Mouse (Mus musculus) stomach, embryonic 15.5 days (tissue): ENCODE results near the gene Tmtc3. TPM values are rescaled to one million over a fixed set of nuclear protein-coding genes. Genes with fewer than 3 reads are reported as not detected.

Source experiments
- ATAC-seq: fragments of 200-750 bp; cut with Nextera tagmentation; 2 replicates; pipeline ENCODE4 v1.8.0; 2017; ENCODE audit warnings: low read depth, moderate number of reproducible peaks, moderate TSS enrichment; ENCODE audit not compliant: insufficient read depth, low FRiP score
- H3K27ac ChIP-seq: fragments of 300-500 bp; sonication (generic); 2 replicates; pipeline ENCODE4 v1.5.1; 2015; ENCODE audit warnings: mild to moderate bottlenecking, inconsistent platforms
- H3K27me3 ChIP-seq: fragments of 300-500 bp; sonication (generic); replicated peaks from 2 replicates; pipeline ENCODE4 v1.6.1; 2015; ENCODE audit warnings: inconsistent platforms
- H3K36me3 ChIP-seq: fragments of 300-500 bp; sonication (generic); 2 replicates; pipeline ENCODE4 v1.6.1; 2015; ENCODE audit warnings: inconsistent platforms
- H3K4me1 ChIP-seq: fragments of 300-500 bp; sonication (generic); 2 replicates; pipeline ENCODE4 v1.6.1; 2015; ENCODE audit warnings: inconsistent platforms
- H3K4me2 ChIP-seq: fragments of 300-500 bp; sonication (generic); 2 replicates; pipeline ENCODE4 v1.6.1; 2015; ENCODE audit warnings: mild to moderate bottlenecking, inconsistent platforms
- H3K4me3 ChIP-seq: fragments of 300-500 bp; sonication (generic); replicated peaks from 2 replicates; pipeline ENCODE4 v1.5.1; 2015; ENCODE audit warnings: inconsistent platforms
- H3K9ac ChIP-seq: fragments of 300-500 bp; sonication (generic); 2 replicates; pipeline ENCODE4 v1.6.1; 2015; ENCODE audit warnings: inconsistent platforms
- H3K9me3 ChIP-seq: fragments of 300-500 bp; sonication (generic); 2 replicates; pipeline ENCODE4 v1.6.1; 2016; ENCODE audit warnings: inconsistent platforms
- WGBS: fragments of 180-500 bp; shearing (Covaris S2); methylation state at CpG from one replicate; pipeline ENCODE4 v1.1.7; 2015; 5-methylcytosine and 5-hydroxymethylcytosine counted together
- polyA plus RNA-seq: library from polyadenylated mRNA; unstranded; fragments of >200 nt; fragmentation: Nextera tagmentation; extraction: Ambion mirVana; gene quantifications from 2 replicates; pipeline ENCODE4 v1.2.1, GENCODE M21; 2015

Tmtc3 gene
- 22.2 and 22.5 TPM in 2 replicates for polyA plus RNA-seq

GRCm38 (mm10) chr10:100487097-100487978 is at the start of gene Tmtc3, which contains the start of gene Cep290:
Gene Tmtc3 (minus strand): TSS chr10:100487350.
Gene Cep290 (plus strand): TSS chr10:100487558.
- H3K36me3 ChIP-seq = no peaks in the 10 kb centered on the region
- H3K27me3 ChIP-seq = no peaks in the 10 kb centered on the region
- WGBS = 1% methylated on average over 63 of the region's 63 CpGs
- peak within 1 kb of the TSS; percentile 81 for H3K4me2 ChIP-seq
- peak within 1 kb of the TSS; percentile 62 for H3K4me3 ChIP-seq
- H3K4me1 ChIP-seq = no peaks in the 10 kb centered on the region; the same call in 1 of the 2 replicates
- ATAC-seq = peak; percentile 99
- H3K9ac ChIP-seq = peak within 1 kb of the TSS; percentile 47
- H3K27ac ChIP-seq = peak within 1 kb of the TSS; percentile 71
- H3K9me3 ChIP-seq = no peaks in the 10 kb centered on the region

GRCm38 (mm10) chr10:100524499-100525390 is 37.6 kb upstream of the Tmtc3 start:
- ATAC-seq = no peak
- no peaks in the 10 kb centered on the region for H3K36me3 ChIP-seq

GRCm38 (mm10) chr10:100522330-100522729 is 35.2 kb upstream of the Tmtc3 start:
- no peak overlapping the region for H3K4me3 ChIP-seq
- 94% methylated on average over 9 of the region's 9 CpGs for WGBS
- no peak for ATAC-seq
- H3K36me3 ChIP-seq = no peaks in the 10 kb centered on the region
- no peaks in the 10 kb centered on the region for H3K4me1 ChIP-seq
- H3K9me3 ChIP-seq = no peaks in the 10 kb centered on the region
- H3K4me2 ChIP-seq = no peak overlapping the region
- no peak overlapping the region for H3K9ac ChIP-seq
- no peak overlapping the region for H3K27ac ChIP-seq
- H3K27me3 ChIP-seq = no peaks in the 10 kb centered on the region

More at GRCm38 (mm10) chr10:100524499-100525390, 37.6 kb upstream of the Tmtc3 start:
- no peak overlapping the region for H3K27ac ChIP-seq
- 88% methylated on average over 9 of the region's 9 CpGs for WGBS
- no peak overlapping the region for H3K4me2 ChIP-seq
- no peak overlapping the region for H3K4me3 ChIP-seq
- H3K9me3 ChIP-seq = no peaks in the 10 kb centered on the region
- no peaks in the 10 kb centered on the region for H3K27me3 ChIP-seq
- no peak overlapping the region for H3K9ac ChIP-seq
- no peaks in the 10 kb centered on the region for H3K4me1 ChIP-seq

- Histone ChIP-seq H3K27ac (no peak overlapping the region), H3K4me3 (no peak overlapping the region), H3K27me3 (no peaks in the 10 kb centered on the region), H3K4me2 (no peak overlapping the region), H3K36me3 (no peaks in the 10 kb centered on the region), H3K4me1 (no peaks in the 10 kb centered on the region), H3K9ac (no peak overlapping the region), H3K9me3 (no peaks in the 10 kb centered on the region)
- WGBS = 78% methylated on average over 4 of the region's 4 CpGs
- ATAC-seq = no peak
These were observed 34.5 kb upstream of the Tmtc3 start for GRCm38 (mm10) chr10:100521617-100522016.

- Histone ChIP-seq H3K9me3 (no peaks in the 10 kb centered on the region), H3K4me1 (no peaks in the 10 kb centered on the region), H3K36me3 (peaks cover 2% of the 10 kb centered on the region; the same call in 1 of the 2 replicates), H3K27ac (no peak overlapping the region), H3K9ac (no peak overlapping the region), H3K4me3 (no peak overlapping the region), H3K4me2 (no peak overlapping the region), H3K27me3 (no peaks in the 10 kb centered on the region)
- WGBS = 79% methylated on average over 1 of the region's 1 CpGs
- ATAC-seq = no peak
These were observed 21.0 kb upstream of the Tmtc3 start for GRCm38 (mm10) chr10:100508170-100508569.

GRCm38 (mm10) chr10:100498309-100498708 is 11.2 kb upstream of the Tmtc3 start:
- H3K9ac ChIP-seq = no peak overlapping the region
- H3K4me2 ChIP-seq = no peak overlapping the region
- H3K27me3 ChIP-seq = no peaks in the 10 kb centered on the region
- WGBS = 39% methylated on average over 3 of the region's 3 CpGs
- H3K4me3 ChIP-seq = no peak overlapping the region
- no peaks in the 10 kb centered on the region for H3K4me1 ChIP-seq
- no peaks in the 10 kb centered on the region for H3K9me3 ChIP-seq
- H3K36me3 ChIP-seq = 0 out of 2 replicates have a peak, but pooled peaks cover 3% of the 10 kb centered on the region
- H3K27ac ChIP-seq = no peak overlapping the region
- peak; percentile 84 for ATAC-seq

GRCm38 (mm10) chr10:100491916-100492315 is 4.8 kb upstream of the Tmtc3 start:
- Histone ChIP-seq H3K27ac (no peak overlapping the region), H3K27me3 (no peaks in the 10 kb centered on the region), H3K4me3 (no peak overlapping the region), H3K4me2 (no peak overlapping the region), H3K9me3 (no peaks in the 10 kb centered on the region), H3K9ac (no peak overlapping the region), H3K36me3 (0 out of 2 replicates have a peak, but pooled peaks cover 3% of the 10 kb centered on the region), H3K4me1 (no peaks in the 10 kb centered on the region; the same call in 1 of the 2 replicates)
- 88% methylated on average over 7 of the region's 7 CpGs for WGBS
- no peak for ATAC-seq

- H3K27ac ChIP-seq = peak overlapping the region; percentile 71
- WGBS = under 1% methylated on average over 13 of the region's 13 CpGs
- ATAC-seq = peak; percentile 9; the same call in 1 of the 2 replicates
These were observed 451 bp downstream of the Tmtc3 start for GRCm38 (mm10) chr10:100486701-100487096.

GRCm38 (mm10) chr10:100479538-100479937 is 7.6 kb downstream of the Tmtc3 start:
- H3K9ac ChIP-seq = no peak overlapping the region
- no peak for ATAC-seq
- H3K27ac ChIP-seq = no peak overlapping the region
- 90% methylated on average over 3 of the region's 3 CpGs for WGBS
- no peak overlapping the region for H3K4me2 ChIP-seq
- no peaks in the 10 kb centered on the region for H3K27me3 ChIP-seq
- 0 out of 2 replicates have a peak, but pooled peaks cover 5% of the 10 kb centered on the region for H3K36me3 ChIP-seq
- no peak overlapping the region for H3K4me3 ChIP-seq
- H3K4me1 ChIP-seq = no peaks in the 10 kb centered on the region
- H3K9me3 ChIP-seq = no peaks in the 10 kb centered on the region

More at GRCm38 (mm10) chr10:100486701-100487096, 451 bp downstream of the Tmtc3 start:
- peak overlapping the region; percentile 50 for H3K4me2 ChIP-seq
- H3K27me3 ChIP-seq = no peaks in the 10 kb centered on the region
- H3K9ac ChIP-seq = peak overlapping the region; percentile 47
- H3K9me3 ChIP-seq = no peaks in the 10 kb centered on the region
- no peaks in the 10 kb centered on the region for H3K36me3 ChIP-seq
- H3K4me3 ChIP-seq = peak overlapping the region; percentile 62
- H3K4me1 ChIP-seq = no peaks in the 10 kb centered on the region; the same call in 1 of the 2 replicates

GRCm38 (mm10) chr10:100475040-100475439 is 12.1 kb downstream of the Tmtc3 start:
- 0 out of 2 replicates have a peak, but pooled peaks cover 5% of the 10 kb centered on the region for H3K36me3 ChIP-seq
- no peak for ATAC-seq
- no peak overlapping the region for H3K27ac ChIP-seq
- 51% methylated on average over 3 of the region's 3 CpGs for WGBS
- H3K9me3 ChIP-seq = no peaks in the 10 kb centered on the region
- no peak overlapping the region for H3K4me3 ChIP-seq
- no peaks in the 10 kb centered on the region for H3K27me3 ChIP-seq
- H3K9ac ChIP-seq = no peak overlapping the region
- no peak overlapping the region for H3K4me2 ChIP-seq
- no peaks in the 10 kb centered on the region for H3K4me1 ChIP-seq

- Histone ChIP-seq H3K9ac (no peak overlapping the region), H3K4me1 (no peaks in the 10 kb centered on the region), H3K4me3 (no peak overlapping the region), H3K9me3 (no peaks in the 10 kb centered on the region), H3K36me3 (peaks cover 13% of the 10 kb centered on the region), H3K27me3 (no peaks in the 10 kb centered on the region), H3K27ac (no peak overlapping the region), H3K4me2 (no peak overlapping the region)
- ATAC-seq = no peak
These were observed 26.6 kb downstream of the Tmtc3 start for GRCm38 (mm10) chr10:100460515-100460914.
